20 mouse cellular contexts compared by ENCODE assay signal in the genomic region with DNA sequence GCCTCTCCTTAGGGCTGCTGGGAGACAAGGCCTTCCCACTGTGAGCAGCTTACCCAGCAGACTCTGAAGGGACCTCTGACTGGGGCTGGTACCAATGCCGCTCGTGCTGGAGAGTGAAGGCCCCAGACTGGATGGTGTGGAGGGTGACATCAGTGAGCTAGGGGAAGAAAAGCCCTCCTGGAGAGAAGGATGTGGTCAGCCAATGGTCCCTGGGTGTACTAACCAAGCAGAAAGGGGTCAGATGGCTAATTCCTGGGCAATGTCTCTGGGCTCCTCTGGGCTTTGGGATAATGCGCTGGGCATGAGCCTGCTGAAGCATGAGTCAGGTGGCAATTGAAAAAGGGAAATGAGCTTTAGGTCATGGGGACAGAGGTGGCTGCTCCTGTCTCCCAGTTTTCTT. TPM values are rescaled to one million over a fixed set of nuclear protein-coding genes. Genes with fewer than 3 reads are reported as not detected.
DNase-seq lines count a peak whose midpoint lies in the region; ATAC-seq and TF ChIP-seq lines count a peak whose summit lies in the region.
"Had no signal": no experiment of that assay in that cellular context is flagged by ENCODE, and none has a peak within 500 bp of the region (broad histone marks: within the 10 kb centered on the region; RNA-seq: fewer than 3 reads in every experiment).

No protein-coding gene starts in this region.

- no peak for TF ChIP-seq CTCF in Patski (IDR thresholded peaks at IDR 0.05)

- POLR2A ChIA-PET in Patski (lab: Charles Lee) = interaction anchor here (1.2 to 2.0 kb wide), 4 partner anchors 9 to 22 kb away, joined by 3 to 11 read pairs (median 8); no protein-coding TSS in a partner anchor

- H3K4me1 ChIP-seq in forebrain, embryonic 10.5 days = no peaks in the 10 kb centered on the region
- H3K4me1 ChIP-seq in forebrain, embryonic 15.5 days = no peaks in the 10 kb centered on the region
- H3K4me1 ChIP-seq in limb, embryonic 10.5 days = peaks cover 39% of the 10 kb centered on the region
- H3K4me1 ChIP-seq: embryonic facial prominence, embryonic 12.5 days; forebrain, embryonic 12.5 days had no signal

- no peak for ATAC-seq in forebrain, embryonic 15.5 days (replicated peaks)
- ATAC-seq in Patski = peak; percentile 68
- ATAC-seq: forebrain, embryonic 14.5 days had no signal

- H3K27me3 ChIP-seq in forebrain, embryonic 10.5 days (ENCODE audit: poor library complexity, severe bottlenecking) = no peaks in the 10 kb centered on the region
- H3K27me3 ChIP-seq in forebrain, embryonic 15.5 days = no peaks in the 10 kb centered on the region
- no peaks in the 10 kb centered on the region for H3K27me3 ChIP-seq in Patski
- no peaks in the 10 kb centered on the region for H3K27me3 ChIP-seq in limb, embryonic 10.5 days (ENCODE audit: low read depth, poor library complexity, severe bottlenecking)
- H3K27me3 ChIP-seq: embryonic facial prominence, embryonic 12.5 days; forebrain, embryonic 12.5 days had no signal

- no peak overlapping the region for H3K4me3 ChIP-seq in forebrain, embryonic 10.5 days
- no peak overlapping the region for H3K4me3 ChIP-seq in forebrain, embryonic 15.5 days
- no peak overlapping the region for H3K4me3 ChIP-seq in limb, embryonic 10.5 days
- H3K4me3 ChIP-seq: embryonic facial prominence, embryonic 12.5 days; forebrain, embryonic 12.5 days had no signal

- no peak overlapping the region for H3K4me2 ChIP-seq in forebrain, embryonic 15.5 days (replicated peaks)
- H3K4me2 ChIP-seq: embryonic facial prominence, embryonic 12.5 days; forebrain, embryonic 12.5 days had no signal

- no peak for DNase-seq in forebrain, embryonic 10.5 days (ENCODE audit: extremely low spot score, low spot score)
- DNase-seq in 3T3-L1 (ENCODE audit: low read depth, low spot score) = peak; percentile 61
- peak; percentile 75 for DNase-seq in Patski (ENCODE audit: low read depth, low spot score)
- no peak for DNase-seq in limb, embryonic 10.5 days (ENCODE audit: low spot score)
- no peak for DNase-seq in cerebellum, adult 11 months
- DNase-seq in frontal cortex, postnatal 25 days (ENCODE audit: low spot score in 2 of 2) = no peak
- DNase-seq: adrenal gland, adult 2 months; adrenal gland, postnatal 10 days; adrenal gland, postnatal 25 days; cerebellum, adult 11-12 months; cerebellum, adult 2 months; cerebellum, adult 9-10 months; cerebellum, postnatal 14 days; cerebellum, postnatal 36 days; embryo, embryonic 11 days; forebrain, postnatal 0 days had no signal

- H3K36me3 ChIP-seq in forebrain, embryonic 10.5 days (replicated peaks) = peaks cover 19% of the 10 kb centered on the region
- H3K36me3 ChIP-seq in forebrain, embryonic 15.5 days = no peaks in the 10 kb centered on the region
- peaks cover 28% of the 10 kb centered on the region for H3K36me3 ChIP-seq in limb, embryonic 10.5 days

- H3K9me3 ChIP-seq in forebrain, embryonic 10.5 days = no peaks in the 10 kb centered on the region
- no peaks in the 10 kb centered on the region for H3K9me3 ChIP-seq in forebrain, embryonic 15.5 days
- no peaks in the 10 kb centered on the region for H3K9me3 ChIP-seq in limb, embryonic 10.5 days (replicated peaks)
- H3K9me3 ChIP-seq: embryonic facial prominence, embryonic 12.5 days; forebrain, embryonic 12.5 days had no signal

- CTCF ChIA-PET in Patski (lab: Charles Lee) = interaction anchor here (0.8 to 7.8 kb wide), 8 partner anchors 9 to 158 kb away, joined by 3 to 83 read pairs (median 4); partner anchors contain the start of gene Pam16

- H3K27ac ChIP-seq in forebrain, embryonic 10.5 days = peak overlapping the region; percentile 25; the same call in 1 of the 2 replicates
- no peak overlapping the region for H3K27ac ChIP-seq in forebrain, embryonic 15.5 days (replicated peaks)
- H3K27ac ChIP-seq in limb, embryonic 10.5 days = peak overlapping the region; percentile 58; the same call in 1 of the 2 replicates
- H3K27ac ChIP-seq: embryonic facial prominence, embryonic 12.5 days; forebrain, embryonic 12.5 days had no signal

- WGBS in forebrain, embryonic 10.5 days = 94% methylated on average over 3 of the region's 3 CpGs
- WGBS in forebrain, embryonic 15.5 days = 96% methylated on average over 3 of the region's 3 CpGs
- 97% methylated on average over 3 of the region's 3 CpGs for whole genome bisulfite sequencing in limb, embryonic 10.5 days

- no peak overlapping the region for H3K9ac ChIP-seq in forebrain, embryonic 15.5 days (replicated peaks)
- H3K9ac ChIP-seq: embryonic facial prominence, embryonic 12.5 days; forebrain, embryonic 12.5 days; forebrain, postnatal 0 days had no signal

- in situ Hi-C loops in Patski (cut with MboI; ENCODE audit: low pct_unique_long_range_greater_than_20kb) = loop anchor here (5.0 kb wide), 1 partner anchor 34 kb away; no protein-coding TSS in a partner anchor

RNA-seq across cellular contexts. Expression of gene Vasn, which starts 6.1 kb away (rescaled TPM):
- 9.2 and 9.3 TPM in 2 replicates for polyA plus RNA-seq in forebrain, embryonic 10.5 days (2016; fragmentation: Nextera tagmentation; extraction: Ambion mirVana)
- polyA plus RNA-seq in forebrain, embryonic 15.5 days (2015; fragmentation: Nextera tagmentation; extraction: Ambion mirVana) = 3.0 and 3.6 TPM in 2 replicates
- polyA plus RNA-seq in Patski (2021) = 74.5 TPM
- polyA plus RNA-seq in limb, embryonic 10.5 days (2016; fragmentation: Nextera tagmentation; extraction: Ambion mirVana) = 22.5 and 28.3 TPM in 2 replicates

RNA-seq across cellular contexts. Expression of gene Dnaja3, which starts 6.1 kb away (rescaled TPM):
- polyA plus RNA-seq in forebrain, embryonic 10.5 days (2016; fragmentation: Nextera tagmentation; extraction: Ambion mirVana) = 63.7 and 66.3 TPM in 2 replicates
- 55.8 and 58.0 TPM in 2 replicates for polyA plus RNA-seq in forebrain, embryonic 15.5 days (2015; fragmentation: Nextera tagmentation; extraction: Ambion mirVana)
- polyA plus RNA-seq in Patski (2021) = 84.4 TPM
- polyA plus RNA-seq in limb, embryonic 10.5 days (2016; fragmentation: Nextera tagmentation; extraction: Ambion mirVana) = 64.1 and 70.2 TPM in 2 replicates

RNA-seq across cellular contexts. Expression of gene Pam16, which starts 8.9 kb away (rescaled TPM):
- 93.5 and 94.7 TPM in 2 replicates for polyA plus RNA-seq in forebrain, embryonic 10.5 days (2016; fragmentation: Nextera tagmentation; extraction: Ambion mirVana)
- 162 and 171 TPM in 2 replicates for polyA plus RNA-seq in forebrain, embryonic 15.5 days (2015; fragmentation: Nextera tagmentation; extraction: Ambion mirVana)
- polyA plus RNA-seq in Patski (2021) = 57.2 TPM
- polyA plus RNA-seq in limb, embryonic 10.5 days (2016; fragmentation: Nextera tagmentation; extraction: Ambion mirVana) = 108 and 113 TPM in 2 replicates

RNA-seq across cellular contexts. Expression of gene Glis2, which starts 39.1 kb away (rescaled TPM):
- 22.5 and 23.2 TPM in 2 replicates for polyA plus RNA-seq in forebrain, embryonic 10.5 days (2016; fragmentation: Nextera tagmentation; extraction: Ambion mirVana)
- 11.0 and 14.6 TPM in 2 replicates for polyA plus RNA-seq in forebrain, embryonic 15.5 days (2015; fragmentation: Nextera tagmentation; extraction: Ambion mirVana)
- polyA plus RNA-seq in Patski (2021) = 87.1 TPM
- polyA plus RNA-seq in limb, embryonic 10.5 days (2016; fragmentation: Nextera tagmentation; extraction: Ambion mirVana) = 27.0 and 30.7 TPM in 2 replicates

RNA-seq across cellular contexts. Expression of gene Coro7, which starts 45.9 kb away (rescaled TPM):
- polyA plus RNA-seq in forebrain, embryonic 10.5 days (2016; fragmentation: Nextera tagmentation; extraction: Ambion mirVana) = 17.6 and 19.1 TPM in 2 replicates
- 25.0 TPM in 2 replicates for polyA plus RNA-seq in forebrain, embryonic 15.5 days (2015; fragmentation: Nextera tagmentation; extraction: Ambion mirVana)
- 28.4 TPM for polyA plus RNA-seq in Patski (2021)
- 21.8 and 22.9 TPM in 2 replicates for polyA plus RNA-seq in limb, embryonic 10.5 days (2016; fragmentation: Nextera tagmentation; extraction: Ambion mirVana)

Comparison
In these comparisons a context has a peak if more than half of its experiments do, and no peak if none do; other contexts are left out.
1. DNase-seq: peak in 3T3-L1 (single experiment) and Patski (single experiment); none in forebrain, embryonic 10.5 days (single experiment), limb, embryonic 10.5 days (single experiment), cerebellum, adult 11 months (single experiment) and frontal cortex, postnatal 25 days (0 of 2).